Mouse (Mus musculus) WW6 (cell line): ENCODE measurements around the gene Hoxa11.

Source experiments
- DNase-seq: peaks from one replicate; pipeline ENCODE4 v3.0.0-alpha.2; 2013; ENCODE audit warnings: low read depth, low spot score

Hoxa11 gene

GRCm38 (mm10) chr6:52220003-52220864, 25.4 kb downstream of the Hoxa11 start:
- DNase-seq: no peak

DNA sequence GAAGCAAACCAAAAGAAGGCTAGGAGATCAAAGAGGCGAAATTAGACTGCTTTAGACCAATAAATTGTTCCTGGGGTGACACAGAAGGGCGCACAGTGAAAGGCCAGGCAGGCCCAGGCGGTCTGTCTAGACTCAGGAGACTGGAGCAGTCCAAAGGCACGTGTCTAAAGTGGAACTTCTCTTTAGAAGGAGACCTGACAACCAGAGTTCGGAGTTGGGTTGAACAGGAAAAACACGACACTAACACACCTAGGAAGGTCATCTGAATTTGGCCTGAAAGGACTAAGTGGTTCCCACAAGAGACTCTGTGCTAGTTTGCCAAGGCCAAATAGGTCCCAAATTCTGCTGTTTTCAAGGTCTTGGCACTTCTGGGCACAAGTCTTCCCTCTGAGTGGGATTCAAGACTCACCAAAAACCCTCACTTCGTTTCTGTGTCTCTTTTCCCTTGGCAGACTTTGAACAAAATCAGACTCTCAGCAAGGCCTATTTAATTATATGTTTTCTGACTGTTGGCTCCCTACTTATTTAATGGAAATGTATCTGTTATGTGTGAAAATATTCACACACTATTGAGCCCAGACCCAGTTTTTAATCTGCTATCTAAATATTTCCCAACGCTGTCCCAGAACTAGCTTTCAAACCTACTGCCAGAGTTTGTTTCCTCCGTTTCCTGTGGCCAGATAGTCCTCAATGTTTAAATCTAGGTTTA, 26.2 kb downstream of the Hoxa11 start:
- DNase-seq: no peak

GRCm38 (mm10) chr6:52218643-52219215, 26.9 kb downstream of the Hoxa11 start:
- DNase-seq: no peak

DNA sequence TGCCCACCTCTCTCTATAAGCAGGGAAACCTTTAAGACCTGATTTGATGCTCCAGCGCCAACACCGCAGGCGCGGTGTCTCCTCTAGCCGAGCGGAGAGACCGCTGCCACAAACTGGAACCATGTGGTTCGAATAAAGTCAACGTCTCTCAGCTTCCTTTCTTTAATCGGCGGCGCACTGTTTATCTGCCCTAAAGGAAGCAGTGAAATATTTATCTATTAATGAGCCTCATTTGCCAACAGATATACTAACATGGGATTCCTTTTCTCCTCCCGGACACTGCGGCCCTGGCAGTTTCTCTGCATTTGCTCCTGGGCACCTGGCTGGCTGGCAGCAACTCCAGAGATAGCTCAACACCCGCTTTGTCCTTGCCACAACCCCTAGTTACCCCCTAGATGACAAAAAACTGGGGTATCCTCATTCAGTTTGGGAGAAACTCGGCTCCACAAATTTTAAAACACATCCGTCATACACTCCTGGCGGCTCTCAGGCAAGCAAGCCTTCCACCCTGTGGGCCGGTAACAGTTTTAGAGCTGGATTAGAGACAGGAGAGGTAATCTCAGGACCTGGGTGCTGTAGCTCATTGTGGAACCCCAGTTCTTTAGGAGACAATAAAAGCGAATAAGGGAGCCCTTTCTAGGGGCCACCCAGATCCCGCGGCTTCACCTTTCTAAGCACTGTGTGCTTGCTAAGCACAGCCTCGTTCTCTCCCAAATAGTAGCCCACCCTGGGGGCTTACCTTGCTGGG, 27.5 kb downstream of the Hoxa11 start:
- no peak for DNase-seq

GRCm38 (mm10) chr6:52217459-52217768, 28.2 kb downstream of the Hoxa11 start:
- no peak for DNase-seq

- DNase-seq: no peak
These were observed 28.7 kb downstream of the Hoxa11 start for GRCm38 (mm10) chr6:52216691-52217458.

DNA sequence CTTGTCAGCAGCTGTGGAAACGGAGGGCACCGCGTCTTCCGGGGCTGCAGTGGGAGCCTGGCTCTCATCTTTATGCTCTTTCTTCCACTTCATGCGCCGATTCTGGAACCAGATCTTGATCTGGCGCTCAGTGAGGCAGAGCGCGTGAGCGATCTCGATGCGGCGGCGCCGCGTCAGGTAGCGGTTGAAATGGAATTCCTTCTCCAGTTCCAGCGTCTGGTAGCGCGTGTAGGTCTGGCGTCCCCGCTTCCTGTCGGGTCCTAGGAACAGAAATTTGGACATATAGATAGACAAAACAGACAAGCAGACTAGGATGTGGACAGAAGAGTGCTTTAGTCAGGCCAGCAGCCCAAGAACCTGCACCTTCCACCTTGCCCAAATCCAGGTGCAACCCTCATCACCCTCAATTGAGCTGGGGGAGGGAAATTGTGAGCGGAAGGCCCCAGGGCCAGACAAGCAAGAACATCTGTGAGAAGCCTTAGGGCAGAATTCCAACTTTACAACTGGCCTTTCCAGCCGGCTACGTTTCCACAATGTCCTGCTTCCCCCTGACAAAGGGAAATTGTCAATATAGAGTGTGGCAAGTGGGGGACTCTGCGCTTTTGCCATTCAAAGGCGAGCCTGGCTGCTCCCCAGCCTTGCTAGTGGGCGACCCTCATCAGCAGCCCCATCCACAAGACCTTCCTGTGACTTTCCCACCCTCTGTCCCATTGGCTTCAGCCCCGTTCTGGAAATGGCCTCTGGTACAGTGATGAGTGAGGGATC, 29.7 kb downstream of the Hoxa11 start:
- DNase-seq: no peak

DNA sequence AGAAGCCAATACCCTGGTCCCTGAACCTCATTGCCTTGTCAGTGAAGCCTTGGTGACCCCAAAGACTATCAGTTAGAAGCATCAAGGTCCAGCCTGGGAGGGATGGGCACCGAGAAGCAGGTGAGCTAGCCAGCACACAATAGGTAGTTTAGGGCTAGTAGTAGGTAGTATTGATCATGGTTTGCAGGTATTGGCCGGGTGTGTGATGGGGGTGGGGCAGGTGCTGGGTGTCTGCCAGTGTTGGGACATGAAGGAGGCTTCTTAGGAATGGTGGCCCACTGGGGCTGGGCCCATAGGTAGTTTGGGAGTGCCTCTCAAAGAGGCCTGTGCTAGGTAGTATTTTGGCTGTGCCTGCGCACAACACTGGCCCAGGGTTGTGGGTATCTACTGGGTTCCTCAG, 30.5 kb downstream of the Hoxa11 start:
- DNase-seq: no peak

GRCm38 (mm10) chr6:52214271-52214670, 31.3 kb downstream of the Hoxa11 start:
- DNase-seq: no peak

GRCm38 (mm10) chr6:52213119-52213986, 32.3 kb downstream of the Hoxa11 start, which contains the start of the genes Hoxa3 and Gm28308:
Gene Hoxa3, minus strand, starts transcription at chr6:52213336.
Gene Gm28308, minus strand, starts transcription at chr6:52213339.
- no peak for DNase-seq

DNA sequence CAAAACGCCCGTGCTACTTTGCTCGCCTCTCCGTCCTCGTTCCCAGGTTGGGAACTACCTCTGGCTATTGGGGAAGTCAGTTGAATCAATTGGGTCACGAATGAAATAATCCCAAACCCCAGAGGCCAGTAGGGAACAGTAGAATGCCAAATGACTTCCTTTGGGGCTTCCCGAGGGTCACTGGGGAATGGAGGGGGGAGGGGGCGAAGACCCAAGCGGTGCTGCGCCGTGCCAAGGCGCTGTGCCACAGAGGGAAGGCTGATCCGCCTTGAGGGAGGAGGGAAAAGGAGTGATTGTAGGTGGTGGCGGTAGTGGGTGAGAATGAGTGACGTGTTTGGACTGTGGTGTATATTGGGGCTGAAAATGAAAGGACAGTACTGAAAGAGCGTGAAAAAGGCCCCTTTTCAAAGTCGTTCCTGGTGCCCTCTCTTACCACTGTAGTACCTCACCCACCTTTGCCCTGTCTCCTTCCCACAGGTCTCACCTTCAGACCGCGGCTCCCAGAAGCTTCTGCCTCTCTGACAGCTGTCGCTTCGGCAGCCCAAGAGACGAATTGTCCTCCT, 33.0 kb downstream of the Hoxa11 start:
- DNase-seq: no peak

DNA sequence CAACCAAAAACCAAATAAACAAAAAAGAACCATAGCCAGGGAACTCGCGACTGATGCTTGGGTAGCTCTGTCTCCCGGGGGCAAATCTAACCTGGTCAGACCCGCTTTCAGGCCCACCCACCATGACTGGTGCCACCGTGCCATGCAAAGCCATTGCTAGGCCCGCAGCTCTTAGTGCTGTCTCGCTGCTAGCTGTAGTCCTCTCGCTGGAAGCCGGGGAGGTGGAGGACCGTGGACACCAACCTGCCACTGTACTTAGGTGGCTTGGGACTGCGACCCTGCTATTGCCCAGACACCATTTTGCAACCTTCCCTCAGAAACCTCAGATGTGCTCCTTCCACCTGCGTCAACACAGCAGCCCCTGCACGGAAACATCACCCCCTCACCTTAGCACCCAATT, 33.6 kb downstream of the Hoxa11 start:
- no peak for DNase-seq

DNA sequence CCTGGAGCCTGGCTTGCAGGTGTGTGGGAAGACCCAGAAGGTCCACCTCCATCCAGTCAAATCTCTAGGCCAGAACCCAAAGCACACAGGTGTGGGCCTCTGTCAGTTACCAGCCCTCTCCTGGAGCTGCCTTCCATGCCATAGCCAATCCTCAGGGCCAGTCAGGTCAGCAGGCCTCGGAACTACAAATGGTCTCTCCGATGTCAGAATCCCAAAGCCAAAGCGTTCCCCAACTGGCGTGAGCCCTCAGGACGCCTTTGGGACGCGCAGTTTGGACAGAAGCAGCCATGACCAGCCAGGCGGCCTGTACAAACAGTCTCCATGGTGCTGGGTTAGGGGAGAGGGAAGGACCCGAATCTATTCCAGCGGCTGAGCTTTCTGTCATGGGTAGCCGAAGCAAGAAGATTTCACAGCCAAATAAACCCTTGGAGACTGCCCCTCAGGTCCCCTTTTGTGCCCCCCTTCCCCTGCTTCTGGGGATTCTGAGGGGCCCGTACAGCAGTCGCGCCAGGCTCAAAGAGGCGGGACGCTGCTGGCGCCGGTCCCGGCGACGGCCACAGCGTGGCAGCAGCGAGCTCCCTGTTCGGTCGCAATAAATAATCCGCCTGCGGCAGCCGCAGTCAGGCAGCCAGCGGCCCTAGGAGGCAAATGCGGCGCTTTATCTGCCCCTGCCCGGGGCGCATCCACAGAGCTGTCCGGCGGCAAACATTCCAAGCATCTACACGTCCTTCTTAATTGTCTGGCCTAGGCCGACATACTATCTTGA, 34.3 kb downstream of the Hoxa11 start:
- DNase-seq: no peak

DNA sequence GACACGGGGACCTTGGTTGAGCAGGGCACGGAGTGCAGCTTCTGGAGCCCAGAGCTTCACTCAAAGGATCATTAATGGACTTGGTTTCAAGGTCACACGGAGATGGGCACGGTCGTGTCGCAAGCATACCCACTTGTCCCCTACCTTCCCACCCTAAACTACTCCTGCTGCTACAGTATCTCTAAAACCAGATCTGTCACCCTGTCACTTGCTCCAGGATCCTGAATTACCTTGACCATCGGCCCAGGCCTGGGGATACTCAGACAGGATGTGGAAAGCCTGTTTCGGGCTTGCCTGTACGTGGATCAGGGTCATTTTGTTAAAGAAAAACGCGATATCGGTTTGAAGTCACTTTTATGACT, 35.9 kb downstream of the Hoxa11 start:
- DNase-seq: no peak

- no peak for DNase-seq
These were observed 36.5 kb downstream of the Hoxa11 start for GRCm38 (mm10) chr6:52208868-52209684.

GRCm38 (mm10) chr6:52208072-52208867, 37.3 kb downstream of the Hoxa11 start, which contains the start of gene Hoxa6:
Gene Hoxa6, minus strand, starts transcription at chr6:52208722.
- DNase-seq: no peak

DNA sequence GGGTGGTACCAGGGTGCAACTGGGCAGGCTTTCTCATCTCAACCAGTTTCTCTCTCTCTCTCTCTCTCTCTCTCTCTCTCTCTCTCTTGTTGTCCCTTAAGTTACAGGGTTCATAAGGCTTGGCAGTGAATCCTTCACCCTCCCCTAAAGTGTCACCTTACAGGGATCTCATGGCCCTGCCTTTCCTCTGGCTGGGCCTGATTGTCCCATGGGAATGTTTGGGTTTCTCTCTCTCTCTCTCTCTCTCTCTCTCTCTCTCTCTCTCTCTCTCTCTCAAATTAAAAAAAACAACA, 38.0 kb downstream of the Hoxa11 start:
- DNase-seq: no peak
